Mouse (Mus musculus) myocyte (in vitro differentiated cells): ENCODE results near the gene Sirt3.

Source experiments
- POLR2AphosphoS2 ChIP-seq: IDR thresholded peaks from one replicate; pipeline ENCODE4 v1.6.1; 2011; ENCODE audit warnings: low read depth, control low read depth; ENCODE audit not compliant: insufficient read length
- TCF12 ChIP-seq: IDR thresholded peaks from one replicate; pipeline ENCODE4 v1.6.1; 2011; ENCODE audit warnings: mild to moderate bottlenecking, control low read depth; ENCODE audit not compliant: poor library complexity, insufficient read depth, severe bottlenecking
- USF1 ChIP-seq: IDR thresholded peaks from one replicate; pipeline ENCODE4 v1.6.1; 2011; ENCODE audit warnings: low read depth, mild to moderate bottlenecking, control low read depth, moderate library complexity

- no peak for TF ChIP-seq POLR2AphosphoS2
- no peak for TF ChIP-seq USF1
- no peak for TF ChIP-seq TCF12
These were observed 30.2 kb downstream of the Sirt3 start for GRCm38 (mm10) chr7:140851916-140852315.
